11 mouse cellular contexts compared by ENCODE assay signal in the genomic region with DNA sequence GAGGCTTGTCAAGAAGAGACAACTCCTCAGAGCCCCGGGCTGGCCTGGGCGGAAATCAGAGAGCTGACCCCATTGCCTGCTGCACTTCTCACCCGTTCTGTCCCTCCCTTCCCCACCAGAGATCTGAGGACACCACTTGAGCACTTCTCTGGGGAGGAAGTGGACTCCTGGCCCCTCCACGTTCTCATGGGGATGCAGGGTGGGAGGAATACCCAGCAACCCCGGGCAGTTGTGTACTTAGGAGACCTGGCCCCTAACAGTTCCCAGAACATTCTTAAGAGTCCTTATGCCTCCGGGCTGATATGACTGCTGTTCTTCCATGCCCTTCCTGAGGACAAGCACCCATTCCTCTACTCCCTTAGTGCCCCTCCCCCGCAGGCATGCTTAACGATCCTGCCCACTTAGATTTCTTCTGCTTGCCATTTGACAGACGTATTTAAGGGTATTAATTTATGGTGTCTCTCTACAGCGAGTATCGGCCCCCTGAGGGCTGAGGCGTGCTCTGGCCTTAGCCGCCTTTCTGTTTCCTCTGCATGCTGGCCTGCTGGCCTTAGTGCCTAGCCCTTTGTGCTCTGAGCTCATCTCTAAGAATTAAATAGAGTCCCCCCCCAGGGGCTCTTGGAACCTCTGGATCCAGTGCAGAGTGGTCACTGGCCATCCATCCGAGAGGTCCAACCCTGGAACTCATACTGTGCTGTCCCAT. TPM values are rescaled to one million over a fixed set of nuclear protein-coding genes. Genes with fewer than 3 reads are reported as not detected.
A peak's percentile ranks its signal among the peaks of the same experiment; 100 is the strongest.
DNase-seq lines count a peak whose midpoint lies in the region; ATAC-seq and TF ChIP-seq lines count a peak whose summit lies in the region.
"Had no signal": no experiment of that assay in that cellular context is flagged by ENCODE, and none has a peak within 500 bp of the region (broad histone marks: within the 10 kb centered on the region; RNA-seq: fewer than 3 reads in every experiment).

No protein-coding gene starts in this region.

- DNase-seq in forebrain, embryonic 11.5 days (ENCODE audit: low spot score) = no peak
- peak; percentile 58 for DNase-seq in lung, embryonic 14.5 days
- no peak for DNase-seq in lung, adult 2 months
- peak; percentile 69 for DNase-seq in heart, postnatal 0 days (ENCODE audit: low spot score)
- peak; percentile 45 for DNase-seq in lung, postnatal 36 days
- no peak for DNase-seq in testis, postnatal 14 days (ENCODE audit: low spot score)
- DNase-seq in right cerebral cortex, adult 18-20 months = no peak
- DNase-seq: B cell, adult 2 months had no signal

- no peaks in the 10 kb centered on the region for H3K27me3 ChIP-seq in forebrain, embryonic 11.5 days (ENCODE audit: control insufficient read depth, insufficient read depth, low read length)
- no peaks in the 10 kb centered on the region for H3K27me3 ChIP-seq in forebrain, embryonic 15.5 days
- H3K27me3 ChIP-seq in lung, embryonic 14.5 days (ENCODE audit: insufficient read depth, low read length) = no peaks in the 10 kb centered on the region
- no peaks in the 10 kb centered on the region for H3K27me3 ChIP-seq in heart, postnatal 0 days (ENCODE audit: control insufficient read depth, insufficient read depth, low read length)

- no peak for TF ChIP-seq CTCF in lung, embryonic 14.5 days (IDR thresholded peaks at IDR 0.05; ENCODE audit: low read depth)
- TF ChIP-seq CTCF in lung, adult 2 months (IDR thresholded peaks at IDR 0.05; ENCODE audit: insufficient read depth, low read length) = no peak
- TF ChIP-seq CTCF in heart, postnatal 0 days (IDR thresholded peaks at IDR 0.05; ENCODE audit: low read depth) = no peak

- no peaks in the 10 kb centered on the region for H3K36me3 ChIP-seq in forebrain, embryonic 11.5 days (ENCODE audit: control insufficient read depth, insufficient read depth, low read length)
- H3K36me3 ChIP-seq in forebrain, embryonic 15.5 days = no peaks in the 10 kb centered on the region
- no peaks in the 10 kb centered on the region for H3K36me3 ChIP-seq in lung, embryonic 14.5 days (ENCODE audit: insufficient read depth)
- no peaks in the 10 kb centered on the region for H3K36me3 ChIP-seq in heart, postnatal 0 days (replicated peaks; ENCODE audit: control insufficient read depth, insufficient read depth, low read length)

- no peak overlapping the region for H3K9ac ChIP-seq in forebrain, embryonic 11.5 days (ENCODE audit: low read length)
- H3K9ac ChIP-seq in forebrain, embryonic 15.5 days (replicated peaks) = no peak overlapping the region
- peak overlapping the region; percentile 24 for H3K9ac ChIP-seq in lung, embryonic 14.5 days
- H3K9ac ChIP-seq in heart, postnatal 0 days (replicated peaks; ENCODE audit: low read depth, low read length) = peak overlapping the region; percentile 24; the same call in 1 of the 2 replicates

- 49% methylated on average over 14 of the region's 14 CpGs for WGBS in forebrain, embryonic 11.5 days
- 52% methylated on average over 14 of the region's 14 CpGs for whole genome bisulfite sequencing in forebrain, embryonic 15.5 days
- 31% methylated on average over 14 of the region's 14 CpGs for WGBS in lung, embryonic 14.5 days
- 59% methylated on average over 14 of the region's 14 CpGs for WGBS in lung, adult 2 months
- 26% methylated on average over 14 of the region's 14 CpGs for WGBS in heart, postnatal 0 days

- TF ChIP-seq EP300 in heart, postnatal 0 days (IDR thresholded peaks at IDR 0.05; ENCODE audit: low read depth) = peak; percentile 59; the same call in 1 of the 2 replicates

- TF ChIP-seq POLR2A in lung, adult 2 months (IDR thresholded peaks at IDR 0.05; ENCODE audit: borderline replicate concordance, extremely low read depth, low read depth, low read length) = no peak

- peaks cover 43% of the 10 kb centered on the region for H3K4me1 ChIP-seq in forebrain, embryonic 11.5 days (replicated peaks; ENCODE audit: control insufficient read depth, insufficient read depth, low read length)
- H3K4me1 ChIP-seq in forebrain, embryonic 15.5 days = peaks cover 36% of the 10 kb centered on the region
- peaks cover 76% of the 10 kb centered on the region for H3K4me1 ChIP-seq in lung, embryonic 14.5 days (ENCODE audit: insufficient read depth)
- peaks cover 14% of the 10 kb centered on the region for H3K4me1 ChIP-seq in lung, adult 2 months (ENCODE audit: control insufficient read depth, insufficient read depth, low read length)
- H3K4me1 ChIP-seq in heart, postnatal 0 days (ENCODE audit: control insufficient read depth, insufficient read depth) = peaks cover 91% of the 10 kb centered on the region

- H3K27ac ChIP-seq in forebrain, embryonic 11.5 days (ENCODE audit: low read depth, low read length) = peak overlapping the region; percentile 12; the same call in 1 of the 2 replicates
- no peak overlapping the region for H3K27ac ChIP-seq in forebrain, embryonic 15.5 days (replicated peaks)
- peak overlapping the region; percentile 92 for H3K27ac ChIP-seq in lung, embryonic 14.5 days (ENCODE audit: low read depth)
- peak overlapping the region; percentile 97 for H3K27ac ChIP-seq in heart, postnatal 0 days (ENCODE audit: low read depth)

- no peak overlapping the region for H3K4me3 ChIP-seq in forebrain, embryonic 11.5 days (ENCODE audit: low read depth, low read length)
- no peak overlapping the region for H3K4me3 ChIP-seq in forebrain, embryonic 15.5 days
- no peak overlapping the region for H3K4me3 ChIP-seq in lung, embryonic 14.5 days (ENCODE audit: low read depth, low read length)
- no peak overlapping the region for H3K4me3 ChIP-seq in lung, adult 2 months (replicated peaks; ENCODE audit: extremely low read depth, low read depth, low read length)
- H3K4me3 ChIP-seq in heart, postnatal 0 days (ENCODE audit: low read depth, low read length) = no peak overlapping the region

- no peak overlapping the region for H3K4me2 ChIP-seq in forebrain, embryonic 11.5 days (ENCODE audit: low read depth, low read length, severe bottlenecking)
- no peak overlapping the region for H3K4me2 ChIP-seq in forebrain, embryonic 15.5 days (replicated peaks)
- peak overlapping the region; percentile 25; the same call in 1 of the 2 replicates for H3K4me2 ChIP-seq in lung, embryonic 14.5 days
- peak overlapping the region; percentile 28 for H3K4me2 ChIP-seq in heart, postnatal 0 days (ENCODE audit: low read depth, low read length)

- no peaks in the 10 kb centered on the region for H3K9me3 ChIP-seq in forebrain, embryonic 11.5 days (ENCODE audit: control insufficient read depth, low read length)
- no peaks in the 10 kb centered on the region for H3K9me3 ChIP-seq in forebrain, embryonic 15.5 days
- no peaks in the 10 kb centered on the region for H3K9me3 ChIP-seq in lung, embryonic 14.5 days (ENCODE audit: low read depth, low read length)
- no peaks in the 10 kb centered on the region for H3K9me3 ChIP-seq in heart, postnatal 0 days (replicated peaks; ENCODE audit: control insufficient read depth, low read length)

- no peak for ATAC-seq in forebrain, embryonic 11.5 days (replicated peaks; ENCODE audit: low FRiP score)
- no peak for ATAC-seq in forebrain, embryonic 15.5 days (replicated peaks)
- no peak for ATAC-seq in lung, embryonic 14.5 days (ENCODE audit: insufficient read depth)
- no peak for ATAC-seq in heart, postnatal 0 days (ENCODE audit: insufficient read depth, low read depth)

RNA-seq across cellular contexts. Expression of a gene that starts 16.8 kb away (rescaled TPM):
- 21.0 and 21.3 TPM in 2 replicates for polyA plus RNA-seq in forebrain, embryonic 11.5 days (2014; fragmentation: Nextera tagmentation; extraction: Ambion mirVana)
- 3.7 and 4.2 TPM in 2 replicates for polyA plus RNA-seq in forebrain, embryonic 15.5 days (2015; fragmentation: Nextera tagmentation; extraction: Ambion mirVana)
- polyA plus RNA-seq in lung, embryonic 14.5 days (2014; fragmentation: Nextera tagmentation; extraction: Ambion mirVana) = 51.2 and 58.1 TPM in 2 replicates
- polyA plus RNA-seq in lung, adult 2 months (2012; rRNA removed) = 67.8 and 76.2 TPM in 2 replicates
- total RNA-seq in heart, postnatal 0 days (2014; rRNA removed; ENCODE audit: low replicate concordance) = 473 and 516 TPM in 2 replicates
- polyA plus RNA-seq in heart, postnatal 0 days (2015; fragmentation: Nextera tagmentation; extraction: Ambion mirVana) = 41.2 and 42.4 TPM in 2 replicates

RNA-seq across cellular contexts. Expression of a gene that starts 32.3 kb away (rescaled TPM):
- polyA plus RNA-seq in forebrain, embryonic 11.5 days (2014; fragmentation: Nextera tagmentation; extraction: Ambion mirVana) = not detected in 2 replicates
- not detected in 2 replicates for polyA plus RNA-seq in forebrain, embryonic 15.5 days (2015; fragmentation: Nextera tagmentation; extraction: Ambion mirVana)
- not detected in 2 replicates for polyA plus RNA-seq in lung, embryonic 14.5 days (2014; fragmentation: Nextera tagmentation; extraction: Ambion mirVana)
- 0.15 TPM in 1 of 2 replicates, not detected in the other for polyA plus RNA-seq in lung, adult 2 months (2012; rRNA removed)
- not detected in 2 replicates for total RNA-seq in heart, postnatal 0 days (2014; rRNA removed; ENCODE audit: low replicate concordance)
- not detected in 2 replicates for polyA plus RNA-seq in heart, postnatal 0 days (2015; fragmentation: Nextera tagmentation; extraction: Ambion mirVana)
- total RNA-seq: layer of hippocampus, postnatal 10 days had no signal
- polyA plus RNA-seq: small intestine, adult 2 months had no signal

RNA-seq across cellular contexts. Expression of a gene that starts 55.1 kb away (rescaled TPM):
- not detected in 2 replicates for polyA plus RNA-seq in forebrain, embryonic 11.5 days (2014; fragmentation: Nextera tagmentation; extraction: Ambion mirVana)
- polyA plus RNA-seq in forebrain, embryonic 15.5 days (2015; fragmentation: Nextera tagmentation; extraction: Ambion mirVana) = not detected in 2 replicates
- not detected in 2 replicates for polyA plus RNA-seq in lung, embryonic 14.5 days (2014; fragmentation: Nextera tagmentation; extraction: Ambion mirVana)
- 0.57 and 12.5 TPM in 2 replicates for polyA plus RNA-seq in lung, adult 2 months (2012; rRNA removed)
- not detected in 2 replicates for total RNA-seq in heart, postnatal 0 days (2014; rRNA removed; ENCODE audit: low replicate concordance)
- not detected in 2 replicates for polyA plus RNA-seq in heart, postnatal 0 days (2015; fragmentation: Nextera tagmentation; extraction: Ambion mirVana)
- total RNA-seq: layer of hippocampus, postnatal 10 days had no signal

Comparison
In these comparisons a context has a peak if more than half of its experiments do, and no peak if none do; other contexts are left out.
1. DNase-seq: peak in lung, embryonic 14.5 days (single experiment), heart, postnatal 0 days (single experiment) and lung, postnatal 36 days (single experiment); none in forebrain, embryonic 11.5 days (single experiment), lung, adult 2 months (single experiment), testis, postnatal 14 days (single experiment) and right cerebral cortex, adult 18-20 months (single experiment).
2. H3K4me2 ChIP-seq: peak in lung, embryonic 14.5 days (single experiment) and heart, postnatal 0 days (single experiment); none in forebrain, embryonic 11.5 days (single experiment) and forebrain, embryonic 15.5 days (single experiment).
3. H3K9ac ChIP-seq: peak in lung, embryonic 14.5 days (single experiment) and heart, postnatal 0 days (single experiment); none in forebrain, embryonic 11.5 days (single experiment) and forebrain, embryonic 15.5 days (single experiment).